Mouse (Mus musculus): ENCODE data around the gene Olfr802. TPM values are rescaled to one million over a fixed set of nuclear protein-coding genes. Genes with fewer than 3 reads are reported as not detected.

Olfr802 gene
- not detected in 2 replicates for polyA plus RNA-seq (2012; rRNA removed)

- DNase-seq, result no peak
- WGBS, result 41% methylated on average over 1 of the region's 1 CpGs
- TF ChIP-seq CTCF (IDR thresholded peaks at IDR 0.05; ENCODE audit: insufficient read depth, low read length), result no peak
- TF ChIP-seq POLR2A (IDR thresholded peaks at IDR 0.05; ENCODE audit: borderline replicate concordance, extremely low read depth, low read depth, low read length), result no peak
- Histone ChIP-seq H3K4me1 (ENCODE audit: control insufficient read depth, insufficient read depth, low read length) (no peaks in the 10 kb centered on the region), H3K4me3 (replicated peaks; ENCODE audit: extremely low read depth, low read depth, low read length) (no peak within 1 kb of the TSS)
These were observed at the start of gene Olfr802 for GRCm38 (mm10) chr10:129688069-129688468. Olfr802 (minus strand) TSS chr10:129688169.

DNA sequence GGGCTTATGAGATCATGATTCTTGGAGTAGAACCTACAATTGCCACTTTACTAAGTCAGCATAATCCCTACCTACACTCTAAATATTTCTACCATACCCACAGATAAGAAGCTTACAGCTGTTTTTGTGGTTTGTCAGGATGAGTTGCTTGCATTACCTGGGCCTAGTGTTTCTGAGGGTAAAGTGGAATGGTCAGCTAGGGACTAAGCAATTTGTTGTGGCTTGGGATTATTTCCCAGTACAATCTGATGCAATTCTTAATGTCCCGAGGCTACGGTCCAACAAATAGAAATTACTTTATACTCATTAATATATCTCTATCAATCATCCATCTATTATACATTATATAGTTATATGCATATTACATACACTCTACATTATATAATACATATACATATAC, 41.3 kb upstream of the Olfr802 start, which contains the start of gene Olfr805:
TSS of gene Olfr805 (minus strand) at position 101 of the 400 bp plus-strand sequence.
- WGBS, result 95% methylated on average over 2 of the region's 2 CpGs

DNA sequence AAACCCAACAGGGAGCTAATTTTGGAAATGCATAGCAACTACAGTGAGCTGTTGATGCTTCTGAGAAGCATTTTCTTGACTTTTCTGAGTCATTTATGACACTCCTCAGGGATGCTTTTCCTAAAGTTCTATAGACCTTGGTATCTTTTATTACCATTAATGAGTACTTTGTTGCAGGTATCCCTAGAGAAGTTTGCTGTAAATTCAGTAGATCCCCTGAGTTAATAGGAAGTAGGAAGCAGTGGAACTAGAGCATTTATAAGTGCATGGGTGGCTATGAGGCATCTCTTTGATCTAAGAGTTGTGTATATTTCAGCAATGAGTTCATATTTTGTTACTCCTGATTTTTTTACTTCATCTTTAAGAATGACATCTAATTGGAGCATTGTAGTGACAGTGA, 14.9 kb upstream of the Olfr802 start, which contains the start of gene Olfr804:
TSS of gene Olfr804 (plus strand) at position 301 of the 400 bp plus-strand sequence.
- TF ChIP-seq CTCF (IDR thresholded peaks at IDR 0.05; ENCODE audit: insufficient read depth, low read length), result no peak
- TF ChIP-seq POLR2A (IDR thresholded peaks at IDR 0.05; ENCODE audit: borderline replicate concordance, extremely low read depth, low read depth, low read length), result no peak
- DNase-seq, result no peak

More for the DNA sequence above, 41.3 kb upstream of the Olfr802 start, which contains the start of gene Olfr805:
- TF ChIP-seq POLR2A (IDR thresholded peaks at IDR 0.05; ENCODE audit: borderline replicate concordance, extremely low read depth, low read depth, low read length), result no peak
- no peak for TF ChIP-seq CTCF (IDR thresholded peaks at IDR 0.05; ENCODE audit: insufficient read depth, low read length)
- no peaks in the 10 kb centered on the region for H3K4me1 ChIP-seq (ENCODE audit: control insufficient read depth, insufficient read depth, low read length)
- DNase-seq, result no peak
- H3K4me3 ChIP-seq (replicated peaks; ENCODE audit: extremely low read depth, low read depth, low read length), result no peak within 1 kb of the TSS

GRCm38 (mm10) chr10:129694186-129694585, 6.2 kb upstream of the Olfr802 start, which contains the start of gene Olfr803:
Olfr803 (minus strand) TSS chr10:129694286.
- Histone ChIP-seq H3K4me3 (replicated peaks; ENCODE audit: extremely low read depth, low read depth, low read length) (no peak within 1 kb of the TSS), H3K4me1 (ENCODE audit: control insufficient read depth, insufficient read depth, low read length) (no peaks in the 10 kb centered on the region)
- no peak for TF ChIP-seq POLR2A (IDR thresholded peaks at IDR 0.05; ENCODE audit: borderline replicate concordance, extremely low read depth, low read depth, low read length)
- TF ChIP-seq CTCF (IDR thresholded peaks at IDR 0.05; ENCODE audit: insufficient read depth, low read length), result no peak
- 61% methylated on average over 2 of the region's 2 CpGs for WGBS
- no peak for DNase-seq

More for the DNA sequence above, 14.9 kb upstream of the Olfr802 start, which contains the start of gene Olfr804:
- H3K4me1 ChIP-seq (ENCODE audit: control insufficient read depth, insufficient read depth, low read length), result no peaks in the 10 kb centered on the region
- no peak within 1 kb of the TSS for H3K4me3 ChIP-seq (replicated peaks; ENCODE audit: extremely low read depth, low read depth, low read length)

DNA sequence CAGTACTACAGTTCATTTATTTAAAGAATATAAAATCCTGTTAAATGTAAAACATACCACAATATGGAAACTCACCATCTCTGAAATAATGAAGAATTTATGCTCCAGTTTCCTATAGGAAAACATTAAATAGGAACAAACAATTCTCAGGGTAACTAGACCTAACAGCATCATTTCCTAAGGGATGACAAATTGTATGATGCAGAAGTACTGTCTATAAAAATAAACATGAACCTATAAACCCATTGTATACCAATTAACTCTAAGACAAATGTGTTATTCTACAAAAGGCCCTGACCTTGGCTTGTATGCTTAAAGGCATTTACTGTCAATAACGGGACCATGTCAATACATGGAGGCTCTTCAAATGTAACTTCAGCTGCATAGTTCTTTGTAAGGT, 14.2 kb downstream of the Olfr802 start, which contains the start of gene Olfr801:
TSS of gene Olfr801 (minus strand) at position 101 of the 400 bp plus-strand sequence.
- Histone ChIP-seq H3K4me3 (replicated peaks; ENCODE audit: extremely low read depth, low read depth, low read length) (no peak within 1 kb of the TSS), H3K4me1 (ENCODE audit: control insufficient read depth, insufficient read depth, low read length) (no peaks in the 10 kb centered on the region)
- no peak for TF ChIP-seq POLR2A (IDR thresholded peaks at IDR 0.05; ENCODE audit: borderline replicate concordance, extremely low read depth, low read depth, low read length)
- no peak for TF ChIP-seq CTCF (IDR thresholded peaks at IDR 0.05; ENCODE audit: insufficient read depth, low read length)
- WGBS, result 59% methylated on average over 1 of the region's 1 CpGs
- no peak for DNase-seq

DNA sequence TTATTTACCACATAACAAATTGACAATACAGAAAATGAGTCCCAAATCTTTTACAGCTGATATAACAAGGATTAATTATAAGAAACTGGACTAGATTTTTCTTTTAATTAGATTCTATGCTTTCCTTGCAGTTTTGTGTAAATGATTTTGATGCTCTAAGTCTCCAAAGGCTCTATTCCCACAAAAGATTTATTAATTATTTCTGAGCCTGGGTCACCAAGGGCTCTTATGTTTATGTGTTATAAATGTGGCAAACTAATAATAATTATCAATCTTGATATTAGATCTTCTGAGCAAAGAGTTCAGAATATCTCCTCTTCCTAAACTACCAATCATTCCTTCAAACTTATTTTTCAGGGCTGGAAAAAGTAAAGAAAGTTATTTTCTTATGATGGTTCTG, 30.6 kb downstream of the Olfr802 start, which contains the start of gene Olfr800:
TSS of gene Olfr800 (plus strand) at position 301 of the 400 bp plus-strand sequence.
- no peaks in the 10 kb centered on the region for H3K4me1 ChIP-seq (ENCODE audit: control insufficient read depth, insufficient read depth, low read length)
- no peak for DNase-seq
- H3K4me3 ChIP-seq (replicated peaks; ENCODE audit: extremely low read depth, low read depth, low read length), result no peak within 1 kb of the TSS
- TF ChIP-seq CTCF (IDR thresholded peaks at IDR 0.05; ENCODE audit: insufficient read depth, low read length) (no peak), POLR2A (IDR thresholded peaks at IDR 0.05; ENCODE audit: borderline replicate concordance, extremely low read depth, low read depth, low read length) (no peak)

- no peak for DNase-seq
- Histone ChIP-seq H3K4me1 (ENCODE audit: control insufficient read depth, insufficient read depth, low read length) (no peaks in the 10 kb centered on the region), H3K4me3 (replicated peaks; ENCODE audit: extremely low read depth, low read depth, low read length) (no peak overlapping the region)
- TF ChIP-seq CTCF (IDR thresholded peaks at IDR 0.05; ENCODE audit: insufficient read depth, low read length) (no peak), POLR2A (IDR thresholded peaks at IDR 0.05; ENCODE audit: borderline replicate concordance, extremely low read depth, low read depth, low read length) (no peak)
- 87% methylated on average over 1 of the region's 1 CpGs for WGBS
These were observed 36.2 kb downstream of the Olfr802 start for GRCm38 (mm10) chr10:129651763-129652162.

GRCm38 (mm10) chr10:129637184-129637583, 50.8 kb downstream of the Olfr802 start, which contains the start of gene Olfr799:
Olfr799 (plus strand) TSS chr10:129637484.
- 12% methylated on average over 1 of the region's 1 CpGs for WGBS
- Histone ChIP-seq H3K4me1 (ENCODE audit: control insufficient read depth, insufficient read depth, low read length) (no peaks in the 10 kb centered on the region), H3K4me3 (replicated peaks; ENCODE audit: extremely low read depth, low read depth, low read length) (no peak within 1 kb of the TSS)
- TF ChIP-seq POLR2A (IDR thresholded peaks at IDR 0.05; ENCODE audit: borderline replicate concordance, extremely low read depth, low read depth, low read length) (no peak), CTCF (IDR thresholded peaks at IDR 0.05; ENCODE audit: insufficient read depth, low read length) (no peak)
- DNase-seq, result no peak

- 70% methylated on average over 1 of the region's 1 CpGs for WGBS
- Histone ChIP-seq H3K4me3 (replicated peaks; ENCODE audit: extremely low read depth, low read depth, low read length) (no peak within 1 kb of the TSS), H3K4me1 (ENCODE audit: control insufficient read depth, insufficient read depth, low read length) (no peaks in the 10 kb centered on the region)
- TF ChIP-seq POLR2A (IDR thresholded peaks at IDR 0.05; ENCODE audit: borderline replicate concordance, extremely low read depth, low read depth, low read length), result no peak
- no peak for DNase-seq
These were observed 60.1 kb downstream of the Olfr802 start, which contains the start of gene Olfr798 for GRCm38 (mm10) chr10:129627834-129628233. Olfr798 (minus strand) TSS chr10:129627934.

Other genes starting within 250 kb of the Olfr802 start
- not detected in 2 replicates for gene Olfr787, start 226.3 kb downstream of the Olfr802 start, polyA plus RNA-seq (2012; rRNA removed)
- not detected in 2 replicates for gene Olfr788, start 217.2 kb downstream of the Olfr802 start, polyA plus RNA-seq (2012; rRNA removed)
- not detected in 2 replicates for gene Olfr789, start 203.4 kb downstream of the Olfr802 start, polyA plus RNA-seq (2012; rRNA removed)
- gene Olfr790, start 189.7 kb downstream of the Olfr802 start, polyA plus RNA-seq (2012; rRNA removed), result not detected in 2 replicates
- not detected in 2 replicates for gene Olfr791, start 166.4 kb downstream of the Olfr802 start, polyA plus RNA-seq (2012; rRNA removed)
- gene Olfr792, start 149.0 kb downstream of the Olfr802 start, polyA plus RNA-seq (2012; rRNA removed), result not detected in 2 replicates
- not detected in 2 replicates for gene Olfr794, start 120.5 kb downstream of the Olfr802 start, polyA plus RNA-seq (2012; rRNA removed)
- gene Olfr796, start 75.6 kb downstream of the Olfr802 start, polyA plus RNA-seq (2012; rRNA removed), result not detected in 2 replicates
- not detected in 2 replicates for gene Olfr798, start 60.2 kb downstream of the Olfr802 start, polyA plus RNA-seq (2012; rRNA removed)
- gene Olfr799, start 50.7 kb downstream of the Olfr802 start, polyA plus RNA-seq (2012; rRNA removed), result not detected in 2 replicates
- gene Olfr800, start 30.5 kb downstream of the Olfr802 start, polyA plus RNA-seq (2012; rRNA removed), result not detected in 2 replicates
- gene Olfr801, start 14.3 kb downstream of the Olfr802 start, polyA plus RNA-seq (2012; rRNA removed), result not detected in 2 replicates
- not detected in 2 replicates for gene Olfr803, start 6.1 kb upstream of the Olfr802 start, polyA plus RNA-seq (2012; rRNA removed)
- gene Olfr804, start 15.0 kb upstream of the Olfr802 start, polyA plus RNA-seq (2012; rRNA removed), result not detected in 2 replicates
- gene Olfr805, start 41.2 kb upstream of the Olfr802 start, polyA plus RNA-seq (2012; rRNA removed), result not detected in 2 replicates
- gene Olfr806, start 53.8 kb upstream of the Olfr802 start, polyA plus RNA-seq (2012; rRNA removed), result not detected in 2 replicates
- gene Olfr807, start 69.6 kb upstream of the Olfr802 start, polyA plus RNA-seq (2012; rRNA removed), result not detected in 2 replicates
- not detected in 2 replicates for gene Olfr808, start 77.3 kb upstream of the Olfr802 start, polyA plus RNA-seq (2012; rRNA removed)
- not detected in 2 replicates for gene Olfr809, start 86.5 kb upstream of the Olfr802 start, polyA plus RNA-seq (2012; rRNA removed)
- gene Olfr810, start 106.7 kb upstream of the Olfr802 start, polyA plus RNA-seq (2012; rRNA removed), result not detected in 2 replicates
- not detected in 2 replicates for gene Olfr811, start 116.2 kb upstream of the Olfr802 start, polyA plus RNA-seq (2012; rRNA removed)
- gene Olfr812, start 157.9 kb upstream of the Olfr802 start, polyA plus RNA-seq (2012; rRNA removed), result not detected in 2 replicates
- not detected in 2 replicates for gene Olfr813, start 167.2 kb upstream of the Olfr802 start, polyA plus RNA-seq (2012; rRNA removed)
- not detected in 2 replicates for gene Olfr814, start 191.7 kb upstream of the Olfr802 start, polyA plus RNA-seq (2012; rRNA removed)
- gene Olfr815, start 217.7 kb upstream of the Olfr802 start, polyA plus RNA-seq (2012; rRNA removed), result not detected in 2 replicates
- gene Olfr816, start 227.4 kb upstream of the Olfr802 start, polyA plus RNA-seq (2012; rRNA removed), result not detected in 2 replicates

All from lung, adult 2 months (tissue).